Mouse (Mus musculus): ENCODE data around the gene Cabp7. TPM values are rescaled to one million over a fixed set of nuclear protein-coding genes. Genes with fewer than 3 reads are reported as not detected.

The Cabp7 gene
- total RNA-seq, 1 experiment = 1.9 TPM

DNA sequence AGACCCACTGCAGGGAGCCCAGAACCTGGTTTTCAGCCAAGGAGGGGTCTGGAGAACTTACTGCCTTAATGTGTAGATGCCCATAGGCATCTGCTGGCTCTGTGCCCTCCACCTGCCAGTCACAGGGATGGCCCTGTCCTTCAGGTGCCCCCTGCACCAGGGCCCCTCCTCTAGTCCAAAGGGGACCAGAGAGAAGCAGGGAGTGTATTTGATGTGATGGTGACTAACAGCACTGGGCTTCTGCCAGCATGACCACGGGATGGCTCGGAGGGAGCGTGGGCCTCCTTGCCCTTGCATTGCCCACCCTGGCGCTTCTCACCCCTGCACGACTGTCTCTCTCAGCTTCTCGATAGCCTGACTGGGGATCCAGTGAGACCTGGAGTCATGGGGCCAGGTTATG, 1.9 kb downstream of the Cabp7 start:
- in situ Hi-C loops (cut with MboI; ENCODE audit: low sequenced_read_pairs in 2 of 2, unreplicated experiment in 2 of 2) = no loop called here

DNA sequence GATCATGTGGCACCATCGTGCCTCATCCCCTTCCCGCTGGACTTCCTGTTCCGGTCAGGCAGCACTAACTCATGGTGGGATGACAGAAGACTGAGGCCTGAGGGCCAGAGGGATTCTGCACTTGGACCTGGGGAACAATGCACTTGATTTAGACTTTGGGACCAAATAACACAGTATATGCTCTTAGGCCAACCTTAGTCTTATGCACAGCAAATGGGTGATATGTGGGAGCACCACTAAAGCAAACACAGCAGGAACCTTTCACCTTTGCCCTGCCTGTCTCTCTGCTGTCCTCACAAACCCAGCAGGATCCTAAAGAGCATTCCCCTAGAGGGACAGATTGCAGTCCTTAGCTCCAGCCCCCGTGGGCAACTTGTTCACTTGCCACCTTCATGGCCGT, 5.8 kb downstream of the Cabp7 start:
- TF ChIP-seq MAFK (IDR thresholded peaks at IDR 0.05; ENCODE audit: insufficient read depth, low read depth, low read length) (no peak), ZC3H11A (IDR thresholded peaks at IDR 0.05; ENCODE audit: borderline replicate concordance, low read depth, low read length) (no peak), ZNF384 (IDR thresholded peaks at IDR 0.05; ENCODE audit: low read depth, low read length) (no peak), HCFC1 (IDR thresholded peaks at IDR 0.05; ENCODE audit: borderline replicate concordance, insufficient read depth, low read length) (no peak), CHD2 (IDR thresholded peaks at IDR 0.05; ENCODE audit: low read depth, low read length) (no peak)
- DNase-seq (ENCODE audit: low read depth, low spot score) = no peak
- in situ Hi-C loops (cut with MboI; ENCODE audit: low sequenced_read_pairs in 2 of 2, unreplicated experiment in 2 of 2) = no loop called here

More for the DNA sequence above, 1.9 kb downstream of the Cabp7 start:
- TF ChIP-seq CHD2 (IDR thresholded peaks at IDR 0.05; ENCODE audit: low read depth, low read length) (no peak), ZNF384 (IDR thresholded peaks at IDR 0.05; ENCODE audit: low read depth, low read length) (no peak), HCFC1 (IDR thresholded peaks at IDR 0.05; ENCODE audit: borderline replicate concordance, insufficient read depth, low read length) (no peak), ZC3H11A (IDR thresholded peaks at IDR 0.05; ENCODE audit: borderline replicate concordance, low read depth, low read length) (no peak), MAFK (IDR thresholded peaks at IDR 0.05; ENCODE audit: insufficient read depth, low read depth, low read length) (no peak)
- no peaks in the 10 kb centered on the region for H3K9me3 ChIP-seq (ENCODE audit: control insufficient read depth, insufficient read depth, low read depth, low read length)
- H3K27ac ChIP-seq (ENCODE audit: insufficient read depth, low read depth, low read length, poor library complexity, severe bottlenecking) = no peak overlapping the region
- DNase-seq (ENCODE audit: low read depth, low spot score) = no peak
- H3K9ac ChIP-seq (ENCODE audit: insufficient read depth, low read depth, low read length, poor library complexity, severe bottlenecking) = no peak overlapping the region
- no peaks in the 10 kb centered on the region for H3K36me3 ChIP-seq (ENCODE audit: control insufficient read depth, insufficient read depth, low read length, poor library complexity, severe bottlenecking)
- H3K4me1 ChIP-seq (ENCODE audit: control insufficient read depth in 2 of 2, insufficient read depth in 2 of 2, low read length in 2 of 2, poor library complexity in 1 of 2) = peaks cover 0 to 4% of the 10 kb centered on the region in 2 experiments; a peak in 2 of 4 replicates
- no peak overlapping the region for H3K4me3 ChIP-seq (ENCODE audit: insufficient read depth in 1 of 2, low read depth in 1 of 2, low read length in 2 of 2, poor library complexity in 1 of 2, severe bottlenecking in 1 of 2)

DNA sequence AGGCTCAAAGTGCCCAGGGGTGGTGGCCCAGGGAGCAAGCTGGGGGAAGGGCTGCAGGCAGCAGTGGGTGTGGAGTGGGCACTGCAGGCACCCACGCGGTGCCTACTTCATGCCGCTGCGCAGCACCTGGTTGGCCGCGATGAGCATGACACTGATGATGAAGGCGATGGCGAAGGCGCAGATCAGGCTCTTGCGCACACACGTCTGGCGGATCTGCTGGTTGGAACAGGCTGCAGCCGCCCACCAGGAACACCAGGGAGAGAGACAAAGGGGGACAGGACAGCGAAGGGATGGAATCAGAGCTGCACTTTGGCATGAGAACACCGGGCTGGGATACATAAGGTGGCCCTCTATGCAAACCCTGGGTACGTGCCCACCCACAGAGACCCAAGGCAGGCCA, 7.9 kb downstream of the Cabp7 start:
- H3K36me3 ChIP-seq (ENCODE audit: control insufficient read depth, insufficient read depth, low read length, poor library complexity, severe bottlenecking) = no peaks in the 10 kb centered on the region
- no peaks in the 10 kb centered on the region for H3K9me3 ChIP-seq (ENCODE audit: control insufficient read depth, insufficient read depth, low read depth, low read length)
- in situ Hi-C loops (cut with MboI; ENCODE audit: low sequenced_read_pairs in 2 of 2, unreplicated experiment in 2 of 2) = no loop called here
- H3K4me1 ChIP-seq (ENCODE audit: control insufficient read depth in 2 of 2, insufficient read depth in 2 of 2, low read length in 2 of 2, poor library complexity in 1 of 2) = peaks cover 0 to 34% of the 10 kb centered on the region in 2 experiments; a peak in 3 of 4 replicates
- no peak for DNase-seq (ENCODE audit: low read depth, low spot score)
- TF ChIP-seq ZNF384 (IDR thresholded peaks at IDR 0.05; ENCODE audit: low read depth, low read length) = no peak
- no peak for TF ChIP-seq MAFK (IDR thresholded peaks at IDR 0.05; ENCODE audit: insufficient read depth, low read depth, low read length)
- no peak for TF ChIP-seq ZC3H11A (IDR thresholded peaks at IDR 0.05; ENCODE audit: borderline replicate concordance, low read depth, low read length)
- H3K4me3 ChIP-seq (ENCODE audit: insufficient read depth in 1 of 2, low read depth in 1 of 2, low read length in 2 of 2, poor library complexity in 1 of 2, severe bottlenecking in 1 of 2) = peak overlapping the region; percentile 32 to 40; a peak in 2 of 4 replicates
- H3K9ac ChIP-seq (ENCODE audit: insufficient read depth, low read depth, low read length, poor library complexity, severe bottlenecking) = no peak overlapping the region
- H3K27ac ChIP-seq (ENCODE audit: insufficient read depth, low read depth, low read length, poor library complexity, severe bottlenecking) = no peak overlapping the region

More for the DNA sequence above, 5.8 kb downstream of the Cabp7 start:
- Histone ChIP-seq H3K9me3 (ENCODE audit: control insufficient read depth, insufficient read depth, low read depth, low read length) (no peaks in the 10 kb centered on the region), H3K4me3 (ENCODE audit: insufficient read depth in 1 of 2, low read depth in 1 of 2, low read length in 2 of 2, poor library complexity in 1 of 2, severe bottlenecking in 1 of 2) (no peak overlapping the region), H3K4me1 (ENCODE audit: control insufficient read depth in 2 of 2, insufficient read depth in 2 of 2, low read length in 2 of 2, poor library complexity in 1 of 2) (peaks cover 0 to 20% of the 10 kb centered on the region in 2 experiments; a peak in 2 of 4 replicates), H3K9ac (ENCODE audit: insufficient read depth, low read depth, low read length, poor library complexity, severe bottlenecking) (no peak overlapping the region), H3K27ac (ENCODE audit: insufficient read depth, low read depth, low read length, poor library complexity, severe bottlenecking) (no peak overlapping the region), H3K36me3 (ENCODE audit: control insufficient read depth, insufficient read depth, low read length, poor library complexity, severe bottlenecking) (no peaks in the 10 kb centered on the region)

DNA sequence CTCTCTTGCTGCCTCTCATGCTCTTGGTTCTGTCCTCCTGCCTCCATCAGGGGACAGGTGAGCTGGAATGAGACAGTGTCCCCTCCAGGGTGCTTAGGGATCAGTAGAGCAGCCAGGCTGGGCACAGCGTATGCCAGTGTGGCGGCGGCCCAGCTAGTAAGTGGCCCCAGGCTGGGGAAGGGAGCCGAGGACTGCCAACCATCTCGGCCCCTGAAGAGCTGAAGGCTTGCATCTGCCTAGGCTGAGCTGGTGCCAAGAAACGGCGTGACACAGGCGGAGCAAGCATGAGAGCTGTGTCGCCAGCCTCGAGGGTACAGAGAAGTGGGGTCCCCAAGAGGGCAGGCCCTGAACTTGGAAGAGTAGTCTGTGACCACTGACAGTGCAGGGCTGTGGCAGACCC, 8.9 kb downstream of the Cabp7 start:
- Histone ChIP-seq H3K27ac (ENCODE audit: insufficient read depth, low read depth, low read length, poor library complexity, severe bottlenecking) (no peak overlapping the region), H3K36me3 (ENCODE audit: control insufficient read depth, insufficient read depth, low read length, poor library complexity, severe bottlenecking) (no peaks in the 10 kb centered on the region), H3K9me3 (ENCODE audit: control insufficient read depth, insufficient read depth, low read depth, low read length) (no peaks in the 10 kb centered on the region), H3K9ac (ENCODE audit: insufficient read depth, low read depth, low read length, poor library complexity, severe bottlenecking) (peak overlapping the region; percentile 38), H3K4me3 (ENCODE audit: insufficient read depth in 1 of 2, low read depth in 1 of 2, low read length in 2 of 2, poor library complexity in 1 of 2, severe bottlenecking in 1 of 2) (peak overlapping the region; percentile 0 to 26; a peak in 2 of 4 replicates), H3K4me1 (ENCODE audit: control insufficient read depth in 2 of 2, insufficient read depth in 2 of 2, low read length in 2 of 2, poor library complexity in 1 of 2) (peaks cover 0 to 34% of the 10 kb centered on the region in 2 experiments; a peak in 3 of 4 replicates)
- in situ Hi-C loops (cut with MboI; ENCODE audit: low sequenced_read_pairs in 2 of 2, unreplicated experiment in 2 of 2) = no loop called here
- TF ChIP-seq MAFK (IDR thresholded peaks at IDR 0.05; ENCODE audit: insufficient read depth, low read depth, low read length) (no peak), ZNF384 (IDR thresholded peaks at IDR 0.05; ENCODE audit: low read depth, low read length) (no peak), CHD2 (IDR thresholded peaks at IDR 0.05; ENCODE audit: low read depth, low read length) (no peak), HCFC1 (IDR thresholded peaks at IDR 0.05; ENCODE audit: borderline replicate concordance, insufficient read depth, low read length) (no peak), ZC3H11A (IDR thresholded peaks at IDR 0.05; ENCODE audit: borderline replicate concordance, low read depth, low read length) (no peak)
- no peak for DNase-seq (ENCODE audit: low read depth, low spot score)

DNA sequence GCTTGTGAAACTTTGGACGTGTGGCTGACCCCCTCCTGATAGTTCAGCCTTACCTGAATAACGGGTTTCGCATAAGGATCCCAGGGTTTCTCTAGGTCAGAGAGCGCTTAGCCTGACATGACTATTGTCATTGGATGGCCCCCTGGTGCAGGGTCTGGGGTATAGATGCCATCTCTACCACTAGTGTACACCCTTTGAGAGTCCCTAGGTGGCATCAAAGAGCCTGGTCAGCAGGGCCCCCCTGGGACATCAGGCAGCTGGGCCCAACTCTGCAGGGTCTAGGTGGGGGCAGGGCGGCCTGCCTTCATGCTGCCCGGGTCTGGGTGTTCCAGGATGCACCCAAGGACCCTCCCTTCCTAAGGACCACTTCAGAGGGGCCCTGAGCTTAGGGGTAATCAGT, 10.2 kb downstream of the Cabp7 start:
- no peaks in the 10 kb centered on the region for H3K9me3 ChIP-seq (ENCODE audit: control insufficient read depth, insufficient read depth, low read depth, low read length)
- H3K9ac ChIP-seq (ENCODE audit: insufficient read depth, low read depth, low read length, poor library complexity, severe bottlenecking) = no peak overlapping the region; the same call in 1 of the 2 replicates
- peaks cover 0 to 34% of the 10 kb centered on the region in 2 experiments; a peak in 3 of 4 replicates for H3K4me1 ChIP-seq (ENCODE audit: control insufficient read depth in 2 of 2, insufficient read depth in 2 of 2, low read length in 2 of 2, poor library complexity in 1 of 2)
- H3K27ac ChIP-seq (ENCODE audit: insufficient read depth, low read depth, low read length, poor library complexity, severe bottlenecking) = no peak overlapping the region
- H3K4me3 ChIP-seq (ENCODE audit: insufficient read depth in 1 of 2, low read depth in 1 of 2, low read length in 2 of 2, poor library complexity in 1 of 2, severe bottlenecking in 1 of 2) = no peak overlapping the region
- in situ Hi-C loops (cut with MboI; ENCODE audit: low sequenced_read_pairs in 2 of 2, unreplicated experiment in 2 of 2) = no loop called here
- no peaks in the 10 kb centered on the region for H3K36me3 ChIP-seq (ENCODE audit: control insufficient read depth, insufficient read depth, low read length, poor library complexity, severe bottlenecking)
- no peak for DNase-seq (ENCODE audit: low read depth, low spot score)
- TF ChIP-seq HCFC1 (IDR thresholded peaks at IDR 0.05; ENCODE audit: borderline replicate concordance, insufficient read depth, low read length) (no peak), ZC3H11A (IDR thresholded peaks at IDR 0.05; ENCODE audit: borderline replicate concordance, low read depth, low read length) (no peak), MAFK (IDR thresholded peaks at IDR 0.05; ENCODE audit: insufficient read depth, low read depth, low read length) (no peak), ZNF384 (IDR thresholded peaks at IDR 0.05; ENCODE audit: low read depth, low read length) (no peak), CHD2 (IDR thresholded peaks at IDR 0.05; ENCODE audit: low read depth, low read length) (no peak)
